In the genomic region with DNA sequence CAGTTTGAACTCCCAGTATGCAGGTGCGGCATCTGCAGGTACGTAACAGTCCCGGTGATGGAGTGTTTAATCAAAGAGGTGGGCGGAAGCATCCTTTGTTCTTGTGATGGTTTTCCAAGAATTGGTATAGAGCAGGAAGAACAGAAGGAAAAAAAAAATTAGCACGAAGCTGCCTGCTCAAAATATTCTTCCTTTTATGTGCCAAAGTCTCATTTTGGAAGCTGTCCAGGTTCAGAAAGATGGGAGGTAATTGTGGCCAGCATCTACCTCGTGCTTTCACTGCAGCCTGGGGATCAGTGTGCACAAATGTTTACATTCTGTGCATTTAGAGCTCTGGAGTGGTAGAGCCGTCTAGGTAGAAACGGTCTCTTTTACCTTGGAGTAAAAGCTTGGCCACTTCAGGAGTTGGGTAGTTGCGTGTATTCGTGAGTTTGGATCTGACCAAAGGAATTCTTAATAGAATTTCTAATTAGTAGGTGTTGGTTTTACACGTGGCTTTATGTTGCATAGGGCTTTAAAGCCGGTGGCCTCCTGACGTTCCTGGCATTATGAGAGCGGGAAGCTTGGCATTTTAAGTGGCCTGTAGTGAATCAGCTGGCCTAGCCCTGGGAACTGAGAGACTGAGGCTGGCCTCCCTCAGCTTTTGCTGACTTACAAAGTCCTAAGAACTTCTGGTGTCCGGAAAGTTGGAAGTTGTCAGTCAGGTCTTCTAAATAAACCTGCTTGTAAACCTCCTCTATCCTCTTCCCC, we compare ENCODE assay signal across 10 mouse cellular contexts. TPM values are rescaled to one million over a fixed set of nuclear protein-coding genes. Genes with fewer than 3 reads are reported as not detected.
DNase-seq lines count a peak whose midpoint lies in the region; ATAC-seq lines count a peak whose summit lies in the region.
"Had no signal": no experiment of that assay in that cellular context is flagged by ENCODE, and none has a peak within 500 bp of the region (broad histone marks: within the 10 kb centered on the region; RNA-seq: fewer than 3 reads in every experiment).

No protein-coding gene starts in this region.

- intact Hi-C loops in gastrocnemius, postnatal 14 days (cut with DNase I; ENCODE audit: low total_unique reads), result loop anchor here (5.0 to 10.0 kb wide), 2 partner anchors 358 to 601 kb away; no protein-coding TSS in a partner anchor

- peak overlapping the region; percentile 52; the same call in 1 of the 2 replicates for H3K9ac ChIP-seq in lung, embryonic 16.5 days (ENCODE audit: low read length)
- peak overlapping the region; percentile 98 for H3K9ac ChIP-seq in forebrain, embryonic 12.5 days
- H3K9ac ChIP-seq in limb, embryonic 12.5 days (replicated peaks), result 0 out of 2 replicates have a peak overlapping the region, but pooled peaks have one; percentile 19
- no peak overlapping the region for H3K9ac ChIP-seq in stomach, embryonic 14.5 days (replicated peaks; ENCODE audit: low read depth, low read length)

- H3K27me3 ChIP-seq in lung, embryonic 16.5 days (ENCODE audit: control insufficient read depth, insufficient read depth, low read depth, low read length), result no peaks in the 10 kb centered on the region
- no peaks in the 10 kb centered on the region for H3K27me3 ChIP-seq in forebrain, embryonic 12.5 days
- peaks cover 5% of the 10 kb centered on the region; the same call in 1 of the 2 replicates for H3K27me3 ChIP-seq in limb, embryonic 12.5 days
- H3K27me3 ChIP-seq in stomach, embryonic 14.5 days (ENCODE audit: control insufficient read depth, insufficient read depth, low read length), result no peaks in the 10 kb centered on the region

- no peak for DNase-seq in lung, postnatal 10 days
- no peak for DNase-seq in ovary, postnatal 10 days (ENCODE audit: low spot score)
- no peak for DNase-seq in right cerebral cortex, postnatal 25 days
- DNase-seq in gastrocnemius, postnatal 14 days, result no peak
- DNase-seq: heart, postnatal 4 days; lung, adult 2 months had no signal

- H3K9me3 ChIP-seq in lung, embryonic 16.5 days (ENCODE audit: control insufficient read depth, low read length), result no peaks in the 10 kb centered on the region
- no peaks in the 10 kb centered on the region for H3K9me3 ChIP-seq in forebrain, embryonic 12.5 days
- no peaks in the 10 kb centered on the region for H3K9me3 ChIP-seq in limb, embryonic 12.5 days
- no peaks in the 10 kb centered on the region for H3K9me3 ChIP-seq in stomach, embryonic 14.5 days (ENCODE audit: control insufficient read depth, low read depth, low read length)

- peaks cover 53% of the 10 kb centered on the region for H3K4me1 ChIP-seq in lung, embryonic 16.5 days (replicated peaks; ENCODE audit: control insufficient read depth, insufficient read depth, low read length)
- H3K4me1 ChIP-seq in forebrain, embryonic 12.5 days, result peaks cover 85% of the 10 kb centered on the region
- peaks cover 69% of the 10 kb centered on the region for H3K4me1 ChIP-seq in limb, embryonic 12.5 days (replicated peaks)
- peaks cover 37% of the 10 kb centered on the region for H3K4me1 ChIP-seq in stomach, embryonic 14.5 days (ENCODE audit: control insufficient read depth, insufficient read depth, low read length)

- peaks cover 27% of the 10 kb centered on the region for H3K36me3 ChIP-seq in lung, embryonic 16.5 days (ENCODE audit: control insufficient read depth, insufficient read depth, low read length)
- H3K36me3 ChIP-seq in forebrain, embryonic 12.5 days (replicated peaks), result peaks cover 43% of the 10 kb centered on the region
- peaks cover 46% of the 10 kb centered on the region for H3K36me3 ChIP-seq in limb, embryonic 12.5 days
- peaks cover 39% of the 10 kb centered on the region for H3K36me3 ChIP-seq in stomach, embryonic 14.5 days (ENCODE audit: control insufficient read depth, insufficient read depth, low read length)

- WGBS in lung, embryonic 16.5 days, result 31% methylated on average over 15 of the region's 15 CpGs
- WGBS in forebrain, embryonic 12.5 days, result 15% methylated on average over 15 of the region's 15 CpGs
- 37% methylated on average over 15 of the region's 15 CpGs for WGBS in limb, embryonic 12.5 days
- WGBS in stomach, embryonic 14.5 days, result 30% methylated on average over 15 of the region's 15 CpGs

- peak overlapping the region; percentile 67 for H3K27ac ChIP-seq in lung, embryonic 16.5 days (ENCODE audit: low read length)
- peak overlapping the region; percentile 76 for H3K27ac ChIP-seq in forebrain, embryonic 12.5 days
- no peak overlapping the region for H3K27ac ChIP-seq in limb, embryonic 12.5 days
- no peak overlapping the region for H3K27ac ChIP-seq in stomach, embryonic 14.5 days (ENCODE audit: low read length)

- ATAC-seq in lung, embryonic 16.5 days (ENCODE audit: low read depth), result no peak
- ATAC-seq in forebrain, embryonic 12.5 days (ENCODE audit: low FRiP score), result no peak
- ATAC-seq in limb, embryonic 12.5 days (ENCODE audit: insufficient number of reproducible peaks, insufficient read depth, low FRiP score, low TSS enrichment, low read depth), result no peak
- ATAC-seq in stomach, embryonic 14.5 days (ENCODE audit: insufficient number of reproducible peaks, insufficient read depth, low FRiP score, low read depth), result no peak

- H3K4me3 ChIP-seq in lung, embryonic 16.5 days (ENCODE audit: low read length), result peak overlapping the region; percentile 85
- peak overlapping the region; percentile 91 for H3K4me3 ChIP-seq in forebrain, embryonic 12.5 days (replicated peaks)
- peak overlapping the region; percentile 88 for H3K4me3 ChIP-seq in limb, embryonic 12.5 days (replicated peaks)
- peak overlapping the region; percentile 92; the same call in 1 of the 2 replicates for H3K4me3 ChIP-seq in stomach, embryonic 14.5 days (ENCODE audit: low read depth, low read length)

- H3K4me2 ChIP-seq in lung, embryonic 16.5 days (ENCODE audit: low read depth, low read length), result peak overlapping the region; percentile 79
- H3K4me2 ChIP-seq in forebrain, embryonic 12.5 days, result peak overlapping the region; percentile 71
- peak overlapping the region; percentile 75 for H3K4me2 ChIP-seq in limb, embryonic 12.5 days
- peak overlapping the region; percentile 96 for H3K4me2 ChIP-seq in stomach, embryonic 14.5 days (replicated peaks; ENCODE audit: low read depth, low read length)

RNA-seq across cellular contexts. Expression of a gene that starts 3.2 kb away (rescaled TPM):
- 10.3 and 11.1 TPM in 2 replicates for polyA plus RNA-seq in lung, embryonic 16.5 days (2015; fragmentation: Nextera tagmentation; extraction: Ambion mirVana)
- polyA plus RNA-seq in forebrain, embryonic 12.5 days (2016; fragmentation: Nextera tagmentation; extraction: Ambion mirVana), result 23.9 and 26.9 TPM in 2 replicates
- polyA plus RNA-seq in limb, embryonic 12.5 days (2016; fragmentation: Nextera tagmentation; extraction: Ambion mirVana), result 5.8 and 6.8 TPM in 2 replicates
- 7.9 and 9.2 TPM in 2 replicates for polyA plus RNA-seq in stomach, embryonic 14.5 days (2014; fragmentation: Nextera tagmentation; extraction: Ambion mirVana)
- 1 to 10 TPM; 3.2 to 3.6 TPM for total RNA-seq in gastrocnemius, postnatal 14 days (2021)

RNA-seq across cellular contexts. Expression of a gene that starts 46.0 kb away (rescaled TPM):
- 34.2 and 36.2 TPM in 2 replicates for polyA plus RNA-seq in lung, embryonic 16.5 days (2015; fragmentation: Nextera tagmentation; extraction: Ambion mirVana)
- 18.4 and 20.6 TPM in 2 replicates for polyA plus RNA-seq in forebrain, embryonic 12.5 days (2016; fragmentation: Nextera tagmentation; extraction: Ambion mirVana)
- polyA plus RNA-seq in limb, embryonic 12.5 days (2016; fragmentation: Nextera tagmentation; extraction: Ambion mirVana), result 26.5 and 28.4 TPM in 2 replicates
- 32.4 and 33.8 TPM in 2 replicates for polyA plus RNA-seq in stomach, embryonic 14.5 days (2014; fragmentation: Nextera tagmentation; extraction: Ambion mirVana)
- total RNA-seq in gastrocnemius, postnatal 14 days (2021), result 10 to 100 TPM; 12.8 to 13.0 TPM

Comparison
In these comparisons a context has a peak if more than half of its experiments do, and no peak if none do; other contexts are left out.
1. H3K27ac ChIP-seq: peak in lung, embryonic 16.5 days (single experiment) and forebrain, embryonic 12.5 days (single experiment); none in limb, embryonic 12.5 days (single experiment) and stomach, embryonic 14.5 days (single experiment).
2. Peak in every context shown above with its lines, with median percentiles within 50 percentile points of each other: H3K4me2 ChIP-seq and H3K4me3 ChIP-seq.